Mouse (Mus musculus) heart, embryonic 15.5 days (tissue): ENCODE measurements around the gene Mylk. TPM values are rescaled to one million over a fixed set of nuclear protein-coding genes. Genes with fewer than 3 reads are reported as not detected.

Experiments used
- ATAC-seq: fragments of 200-750 bp; cut with Nextera tagmentation; replicated peaks from 2 replicates; pipeline ENCODE4 v1.8.0; 2017; ENCODE audit warnings: low read depth, moderate TSS enrichment; ENCODE audit not compliant: insufficient number of reproducible peaks, insufficient read depth, low FRiP score
- H3K27ac ChIP-seq: fragments of 300-500 bp; sonication (generic); 2 replicates; pipeline ENCODE4 v1.5.1; 2015; ENCODE audit warnings: mild to moderate bottlenecking, inconsistent platforms
- H3K27me3 ChIP-seq: fragments of 300-500 bp; sonication (generic); 2 replicates; pipeline ENCODE4 v1.6.1; 2015; ENCODE audit warnings: inconsistent platforms
- H3K36me3 ChIP-seq: fragments of 300-500 bp; sonication (generic); 2 replicates; pipeline ENCODE4 v1.6.1; 2015; ENCODE audit warnings: mild to moderate bottlenecking, inconsistent platforms
- H3K4me1 ChIP-seq: fragments of 300-500 bp; sonication (generic); replicated peaks from 2 replicates; pipeline ENCODE4 v1.6.1; 2015; ENCODE audit warnings: inconsistent platforms
- H3K4me2 ChIP-seq: fragments of 300-500 bp; sonication (generic); 2 replicates; pipeline ENCODE4 v1.6.1; 2015; ENCODE audit warnings: inconsistent platforms, mild to moderate bottlenecking, moderate library complexity
- H3K4me3 ChIP-seq: fragments of 300-500 bp; sonication (generic); 2 replicates; pipeline ENCODE4 v1.5.1; 2015; ENCODE audit warnings: mild to moderate bottlenecking, inconsistent platforms
- H3K9ac ChIP-seq: fragments of 300-500 bp; sonication (generic); 2 replicates; pipeline ENCODE4 v1.6.1; 2015; ENCODE audit warnings: mild to moderate bottlenecking, inconsistent platforms
- H3K9me3 ChIP-seq: fragments of 300-500 bp; sonication (generic); replicated peaks from 2 replicates; pipeline ENCODE4 v1.6.1; 2016; ENCODE audit warnings: inconsistent platforms
- WGBS: fragments of 180-500 bp; shearing (Covaris S2); methylation state at CpG from one replicate; pipeline ENCODE4 v1.1.7; 2015; ENCODE audit warnings: mixed read lengths; 5-methylcytosine and 5-hydroxymethylcytosine counted together
- polyA plus RNA-seq: library from polyadenylated mRNA; unstranded; fragments of >200 nt; fragmentation: Nextera tagmentation; extraction: Ambion mirVana; gene quantifications from 2 replicates; pipeline ENCODE4 v1.2.1, GENCODE M21; 2015

The Mylk gene
- polyA plus RNA-seq, 1 experiment from 2014 or later: 10.1 TPM

DNA sequence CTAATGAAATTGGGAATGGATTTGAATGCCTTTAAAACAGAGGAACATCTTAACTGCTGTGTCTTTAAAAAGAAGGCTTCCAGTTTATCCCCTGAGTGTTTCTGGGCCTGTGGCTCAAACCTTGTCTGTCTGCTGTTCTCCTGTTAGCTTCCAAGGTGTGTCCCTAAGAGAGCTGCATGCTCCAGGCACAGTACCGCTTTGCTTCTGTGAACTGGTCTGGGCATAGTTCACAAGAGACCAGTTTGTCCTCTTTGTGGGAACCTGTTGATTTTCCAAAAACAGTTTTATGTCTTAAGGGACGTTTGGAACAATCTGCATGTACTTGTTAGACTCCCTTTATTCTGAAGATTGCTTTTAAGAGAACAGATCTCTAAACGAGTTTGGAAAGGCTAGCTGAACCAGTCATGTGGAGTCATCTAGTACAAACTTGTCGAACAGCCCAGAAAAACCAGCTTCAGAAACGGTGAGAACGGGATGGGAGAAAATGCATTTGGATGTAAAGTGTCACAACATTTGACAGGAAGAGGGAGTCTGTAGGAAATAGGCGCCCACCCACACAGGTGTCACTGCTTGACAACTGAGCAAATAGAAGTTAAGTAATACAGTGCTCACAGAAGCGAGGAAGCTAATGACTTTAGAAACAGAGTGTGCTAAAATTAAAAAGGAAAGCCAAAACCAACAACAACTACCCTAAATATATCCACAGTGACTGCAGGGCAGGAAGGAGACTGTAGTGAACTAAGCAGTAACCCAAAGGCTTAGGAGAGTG lies 289.0 kb downstream of the Mylk start:
- H3K27ac ChIP-seq: no peak overlapping the region
- ATAC-seq: no peak
- H3K9ac ChIP-seq: no peak overlapping the region
- H3K4me3 ChIP-seq: no peak overlapping the region
- peaks cover 3% of the 10 kb centered on the region; the same call in 1 of the 2 replicates for H3K36me3 ChIP-seq
- no peak overlapping the region for H3K4me2 ChIP-seq
- no peaks in the 10 kb centered on the region for H3K27me3 ChIP-seq
- H3K4me1 ChIP-seq: peaks cover 13% of the 10 kb centered on the region
- 68% methylated on average over 8 of the region's 8 CpGs for WGBS
- H3K9me3 ChIP-seq: no peaks in the 10 kb centered on the region

GRCm38 (mm10) chr16:35034971-35035370 lies 290.0 kb downstream of the Mylk start:
- H3K9ac ChIP-seq: no peak overlapping the region
- peaks cover 13% of the 10 kb centered on the region for H3K4me1 ChIP-seq
- H3K27ac ChIP-seq: no peak overlapping the region
- no peak overlapping the region for H3K4me3 ChIP-seq
- H3K27me3 ChIP-seq: no peaks in the 10 kb centered on the region
- H3K4me2 ChIP-seq: no peak overlapping the region
- WGBS: 90% methylated on average over 5 of the region's 5 CpGs
- H3K9me3 ChIP-seq: no peaks in the 10 kb centered on the region
- no peak for ATAC-seq
- peaks cover 7% of the 10 kb centered on the region for H3K36me3 ChIP-seq

DNA sequence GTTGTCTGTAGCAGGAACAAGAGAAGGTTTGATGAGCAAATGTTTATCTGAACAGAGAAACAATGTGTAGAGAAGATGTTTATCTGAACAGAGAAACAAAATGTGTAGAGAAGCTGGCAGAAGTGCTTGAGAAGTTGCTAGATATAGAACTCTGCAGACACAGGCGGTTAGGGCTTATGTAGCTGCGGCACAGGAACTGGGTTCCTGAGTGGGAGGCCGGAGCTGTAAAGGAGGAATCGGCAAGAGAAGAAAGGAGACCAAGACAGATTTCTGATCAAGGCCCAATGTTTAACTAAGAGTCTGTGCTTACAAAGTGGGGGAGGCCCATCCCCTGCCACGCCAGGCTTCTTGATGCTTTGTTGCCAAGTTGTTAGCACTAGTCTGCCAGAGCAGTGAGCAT lies 291.7 kb downstream of the Mylk start:
- Histone ChIP-seq H3K36me3 (peaks cover 7% of the 10 kb centered on the region; the same call in 1 of the 2 replicates), H3K9ac (no peak overlapping the region), H3K27ac (no peak overlapping the region), H3K4me3 (no peak overlapping the region), H3K4me1 (peaks cover 7% of the 10 kb centered on the region; the same call in 1 of the 2 replicates), H3K27me3 (no peaks in the 10 kb centered on the region), H3K4me2 (no peak overlapping the region), H3K9me3 (no peaks in the 10 kb centered on the region)
- no peak for ATAC-seq
- 70% methylated on average over 5 of the region's 5 CpGs for WGBS

DNA sequence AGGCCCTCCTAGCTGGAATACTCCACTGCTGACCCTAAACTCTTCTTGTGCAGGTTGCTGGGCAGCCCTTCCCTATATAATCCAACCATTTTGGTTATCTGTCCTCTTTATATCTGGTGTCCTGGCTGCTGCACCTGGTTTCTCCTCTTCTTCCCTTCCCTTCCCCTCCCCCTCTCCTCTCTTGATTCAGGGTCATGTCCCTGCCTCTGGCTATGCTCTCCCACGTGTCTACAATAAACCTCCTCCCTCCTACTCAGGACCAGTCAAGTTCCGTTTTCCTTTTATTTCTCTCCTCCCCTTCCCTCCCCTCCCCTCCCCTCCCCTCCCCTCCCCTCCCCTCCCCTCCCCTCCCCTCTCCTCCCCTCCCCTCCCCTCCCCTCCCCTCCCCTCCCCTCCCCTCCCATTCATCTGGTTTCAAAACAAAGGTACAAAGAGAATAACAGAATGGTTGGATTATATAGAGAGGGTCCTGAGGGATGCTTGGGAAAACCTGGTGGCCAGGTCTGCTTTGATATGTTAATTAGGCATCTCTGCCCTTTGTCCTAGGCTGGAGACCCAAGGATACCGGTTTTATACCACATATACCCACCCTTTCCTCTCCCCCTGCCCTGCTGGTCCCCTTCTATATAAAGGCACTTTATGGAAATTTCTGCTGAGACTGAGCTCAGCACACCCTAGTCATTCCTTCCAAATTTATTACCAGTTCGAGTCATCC lies 293.5 kb downstream of the Mylk start:
- no peaks in the 10 kb centered on the region for H3K9me3 ChIP-seq
- peaks cover 4% of the 10 kb centered on the region; the same call in 1 of the 2 replicates for H3K4me1 ChIP-seq
- no peak overlapping the region for H3K27ac ChIP-seq
- no peaks in the 10 kb centered on the region for H3K27me3 ChIP-seq
- WGBS: 39% methylated on average over 4 of the region's 4 CpGs
- no peak overlapping the region for H3K4me2 ChIP-seq
- H3K36me3 ChIP-seq: peaks cover 17% of the 10 kb centered on the region; the same call in 1 of the 2 replicates
- ATAC-seq: no peak
- H3K4me3 ChIP-seq: no peak overlapping the region
- H3K9ac ChIP-seq: no peak overlapping the region

- Histone ChIP-seq H3K9ac (no peak overlapping the region), H3K27me3 (no peaks in the 10 kb centered on the region), H3K4me3 (no peak overlapping the region)
Measured at GRCm38 (mm10) chr16:35040154-35040553, 295.1 kb downstream of the Mylk start.

DNA sequence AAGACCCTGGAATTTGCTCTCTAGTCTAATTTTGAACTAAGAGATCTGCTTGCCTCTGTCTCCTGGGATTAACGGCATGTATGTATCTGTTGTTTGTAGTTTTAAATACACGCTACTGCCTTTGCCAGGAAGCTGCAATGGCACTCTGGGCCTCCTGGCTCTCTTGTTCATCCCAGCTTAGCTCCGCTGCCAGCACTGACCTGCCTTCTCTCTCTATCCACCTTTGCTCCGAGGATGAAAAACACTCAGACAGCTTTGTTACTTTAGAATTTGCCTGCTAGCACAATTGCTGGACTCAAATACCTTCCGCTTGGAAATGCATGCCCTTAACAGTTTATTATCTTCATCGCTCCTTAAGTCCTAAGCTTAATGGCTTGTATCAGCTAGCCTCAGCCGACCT lies 296.0 kb downstream of the Mylk start:
- ATAC-seq: no peak
- 87% methylated on average over 7 of the region's 7 CpGs for WGBS

More at GRCm38 (mm10) chr16:35040154-35040553, 295.1 kb downstream of the Mylk start:
- Histone ChIP-seq H3K4me1 (peaks cover 4% of the 10 kb centered on the region; the same call in 1 of the 2 replicates), H3K4me2 (no peak overlapping the region), H3K9me3 (no peaks in the 10 kb centered on the region), H3K36me3 (peaks cover 17% of the 10 kb centered on the region; the same call in 1 of the 2 replicates), H3K27ac (no peak overlapping the region)
- WGBS: 58% methylated on average over 1 of the region's 1 CpGs
- no peak for ATAC-seq

DNA sequence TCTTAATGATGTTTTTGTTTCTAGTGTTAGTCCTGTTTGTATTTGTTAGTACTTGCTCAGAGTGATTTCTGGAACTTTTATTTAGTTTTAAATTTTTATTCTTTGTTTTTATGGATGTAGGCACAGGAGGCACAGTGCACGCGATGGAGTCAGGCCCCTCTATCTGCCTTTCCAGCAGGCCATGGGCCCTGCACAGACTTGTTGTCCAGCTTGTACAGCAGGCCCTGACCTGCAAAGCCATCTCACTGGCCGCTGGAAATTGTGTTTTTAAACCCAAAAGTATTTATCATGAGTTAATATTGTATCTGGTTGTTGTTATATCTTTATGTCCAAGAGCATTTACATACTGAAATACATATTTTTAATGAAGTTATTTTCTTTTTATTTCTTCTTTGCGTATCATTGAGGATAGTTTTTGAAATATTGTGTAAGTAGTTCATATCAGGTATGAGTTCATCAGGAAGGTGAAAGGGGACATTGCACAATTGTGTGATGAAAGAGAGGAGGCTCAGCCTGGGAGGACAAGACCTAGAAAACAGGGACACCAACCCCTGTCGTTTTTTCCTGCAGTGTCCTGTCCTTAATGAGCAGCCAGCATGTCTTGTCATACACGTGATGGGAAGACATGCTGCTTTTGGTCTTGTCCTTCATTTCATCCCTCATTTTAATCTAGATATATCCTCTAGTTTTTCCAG lies 301.2 kb downstream of the Mylk start:
- Histone ChIP-seq H3K27me3 (no peaks in the 10 kb centered on the region), H3K4me3 (no peak overlapping the region), H3K27ac (no peak overlapping the region), H3K9ac (no peak overlapping the region), H3K4me1 (no peaks in the 10 kb centered on the region; the same call in 1 of the 2 replicates), H3K4me2 (no peak overlapping the region), H3K9me3 (no peaks in the 10 kb centered on the region), H3K36me3 (peaks cover 11% of the 10 kb centered on the region; the same call in 1 of the 2 replicates)
- 79% methylated on average over 6 of the region's 6 CpGs for WGBS
- no peak for ATAC-seq

More for the DNA sequence above, 296.0 kb downstream of the Mylk start:
- H3K4me3 ChIP-seq: no peak overlapping the region
- peaks cover 17% of the 10 kb centered on the region; the same call in 1 of the 2 replicates for H3K36me3 ChIP-seq
- H3K4me2 ChIP-seq: no peak overlapping the region
- no peak overlapping the region for H3K27ac ChIP-seq
- H3K27me3 ChIP-seq: no peaks in the 10 kb centered on the region
- H3K9ac ChIP-seq: no peak overlapping the region
- peaks cover 4% of the 10 kb centered on the region; the same call in 1 of the 2 replicates for H3K4me1 ChIP-seq
- H3K9me3 ChIP-seq: no peaks in the 10 kb centered on the region

GRCm38 (mm10) chr16:35047272-35047969 lies 302.4 kb downstream of the Mylk start:
- 81% methylated on average over 6 of the region's 6 CpGs for WGBS
- H3K4me3 ChIP-seq: no peak overlapping the region
- peaks cover 3% of the 10 kb centered on the region; the same call in 1 of the 2 replicates for H3K36me3 ChIP-seq
- no peaks in the 10 kb centered on the region for H3K9me3 ChIP-seq
- H3K4me2 ChIP-seq: no peak overlapping the region
- no peak overlapping the region for H3K9ac ChIP-seq
- no peak overlapping the region for H3K27ac ChIP-seq
- no peaks in the 10 kb centered on the region; the same call in 1 of the 2 replicates for H3K4me1 ChIP-seq
- H3K27me3 ChIP-seq: no peaks in the 10 kb centered on the region
- ATAC-seq: no peak

DNA sequence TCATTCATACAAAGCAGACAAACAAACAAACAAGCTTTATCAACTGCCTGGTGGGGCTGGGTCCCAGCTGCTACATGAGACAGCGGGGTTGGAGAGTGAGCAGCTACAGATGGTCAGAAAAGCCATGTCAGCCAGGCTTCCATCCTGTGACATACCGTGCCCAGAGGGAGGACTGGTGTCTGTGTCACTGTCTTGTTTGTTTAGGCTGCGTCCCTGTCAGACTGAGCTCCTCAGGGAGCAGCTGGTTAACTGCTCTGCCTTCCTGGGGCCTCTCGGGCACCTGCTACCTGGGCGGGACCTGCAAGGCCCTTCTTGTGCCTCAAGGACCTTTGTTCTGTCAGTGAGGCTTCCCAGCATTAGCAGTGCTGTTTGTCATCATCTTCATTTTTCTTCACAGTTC lies 306.1 kb downstream of the Mylk start:
- Histone ChIP-seq H3K9me3 (no peaks in the 10 kb centered on the region), H3K27me3 (no peaks in the 10 kb centered on the region), H3K4me1 (no peaks in the 10 kb centered on the region; the same call in 1 of the 2 replicates), H3K27ac (no peak overlapping the region), H3K4me2 (no peak overlapping the region), H3K36me3 (no peaks in the 10 kb centered on the region), H3K9ac (no peak overlapping the region), H3K4me3 (no peak overlapping the region)
- WGBS: 66% methylated on average over 5 of the region's 5 CpGs
- ATAC-seq: no peak
